Mouse (Mus musculus): ENCODE results near the gene Tead3. TPM values are rescaled to one million over a fixed set of nuclear protein-coding genes. Genes with fewer than 3 reads are reported as not detected.
"Not testable (repeated sequence)": the region's sequence is repeated elsewhere in the genome, so short reads cannot be mapped to it uniquely, and the experiment has no call there.

Gene Tead3
- total and polyA plus RNA-seq, 3 experiments = 0.42 TPM; not detected in 2

GRCm38 (mm10) chr17:28332113-28332914, 18.3 kb downstream of the Tead3 start (continued):
- TF ChIP-seq ELF1 (IDR thresholded peaks at IDR 0.05; ENCODE audit: low read depth, low read length) (no peak), EP300 (IDR thresholded peaks at IDR 0.05; ENCODE audit: low read length) (no peak), POLR2AphosphoS2 (IDR thresholded peaks at IDR 0.05; ENCODE audit: low read depth, low read length) (peak; percentile 77; the same call in 1 of the 2 replicates), MAFK (IDR thresholded peaks at IDR 0.05; ENCODE audit: insufficient replicate concordance, low read length) (no peak), CTCF (conservative IDR thresholded peaks at IDR 0.05 in 1 of 2, IDR thresholded peaks at IDR 0.05 in 1 of 2; ENCODE audit: low read depth in 2 of 2, low read length in 2 of 2) (no peak), CHD1 (IDR thresholded peaks at IDR 0.05; ENCODE audit: low read depth, low read length) (no peak), TBP (conservative IDR thresholded peaks at IDR 0.05; ENCODE audit: low read depth, low read length) (no peak), ZMIZ1 (IDR thresholded peaks at IDR 0.05; ENCODE audit: low read depth, low read length) (peak; percentile 70)

GRCm38 (mm10) chr17:28331241-28332112, 19.1 kb downstream of the Tead3 start:
- H3K27ac ChIP-seq (ENCODE audit: insufficient read depth, low read depth) = no peak overlapping the region
- peaks cover 26 to 41% of the 10 kb centered on the region in 2 experiments for H3K36me3 ChIP-seq (replicated peaks in 1 of 2; ENCODE audit: control insufficient read depth in 1 of 2, insufficient read depth in 1 of 2, low read length in 1 of 2)
- peak overlapping the region; percentile 12; the same call in 1 of the 2 replicates for H3K4me2 ChIP-seq (ENCODE audit: insufficient read depth, low read depth, poor library complexity, severe bottlenecking)
- peak overlapping the region in 1 of 3 experiments; percentile 38 for H3K4me3 ChIP-seq (replicated peaks in 1 of 3; ENCODE audit: low read depth in 2 of 3, low read length in 2 of 3, poor library complexity in 1 of 3)
- no peaks in the 10 kb centered on the region for H3K9me3 ChIP-seq (replicated peaks; ENCODE audit: low read length)
- H3K9ac ChIP-seq (ENCODE audit: insufficient read depth, low read depth) = no peak overlapping the region
- peaks cover 13 to 37% of the 10 kb centered on the region in 2 experiments for H3K4me1 ChIP-seq (ENCODE audit: control insufficient read depth in 1 of 2, insufficient read depth in 2 of 2)
- dilution Hi-C loops (cut with MboI; ENCODE audit: extremely low pct_ligation_motif_present, extremely low pct_unique_long_range_greater_than_20kb, low sequenced_read_pairs) (no loop called here), in situ Hi-C loops (cut with MboI; ENCODE audit: low pct_ligation_motif_present, low pct_unique_long_range_greater_than_20kb, low sequenced_read_pairs) (no loop called here)
- TF ChIP-seq UBTF (IDR thresholded peaks at IDR 0.05; ENCODE audit: low read depth, low read length) (no peak), BHLHE40 (IDR thresholded peaks at IDR 0.05; ENCODE audit: low read depth, low read length) (0 out of 2 replicates have a peak, but pooled peaks have one; percentile 5), POLR2A (IDR thresholded peaks at IDR 0.05; ENCODE audit: low read depth, low read length) (peak; percentile 58; the same call in 1 of the 2 replicates), RCOR1 (conservative IDR thresholded peaks at IDR 0.05; ENCODE audit: low read depth, low read length) (peak; percentile 13; the same call in 1 of the 2 replicates), IRF4 (IDR thresholded peaks at IDR 0.05; ENCODE audit: low read depth, low read length) (no peak), CHD2 (IDR thresholded peaks at IDR 0.05; ENCODE audit: low read length) (peak; percentile 77), POLR2AphosphoS2 (IDR thresholded peaks at IDR 0.05; ENCODE audit: low read depth, low read length) (peak; percentile 59; the same call in 1 of the 2 replicates)
- DNase-seq (ENCODE audit: extremely low read depth) = peak; percentile 43
- peaks cover 24% of the 10 kb centered on the region for H3K27me3 ChIP-seq (replicated peaks)
- H3K79me2 ChIP-seq (replicated peaks; ENCODE audit: control insufficient read depth, extremely low read depth, insufficient read depth, poor library complexity, severe bottlenecking) = peaks cover 15% of the 10 kb centered on the region

GRCm38 (mm10) chr17:28330590-28330989, 20.0 kb downstream of the Tead3 start:
- DNase-seq (ENCODE audit: extremely low read depth); H3K27ac ChIP-seq (ENCODE audit: insufficient read depth, low read depth); dilution Hi-C loops (cut with MboI; ENCODE audit: extremely low pct_ligation_motif_present, extremely low pct_unique_long_range_greater_than_20kb, low sequenced_read_pairs); H3K9me3 ChIP-seq (replicated peaks; ENCODE audit: low read length); in situ Hi-C loops (cut with MboI; ENCODE audit: low pct_ligation_motif_present, low pct_unique_long_range_greater_than_20kb, low sequenced_read_pairs): not testable (repeated sequence)
- Histone ChIP-seq H3K9ac (ENCODE audit: insufficient read depth, low read depth) (peak overlapping the region; percentile 10; the same call in 1 of the 2 replicates), H3K27me3 (replicated peaks) (peaks cover 18% of the 10 kb centered on the region), H3K4me1 (ENCODE audit: control insufficient read depth in 1 of 2, insufficient read depth in 2 of 2) (peaks cover 13 to 28% of the 10 kb centered on the region in 2 experiments), H3K36me3 (replicated peaks in 1 of 2; ENCODE audit: control insufficient read depth in 1 of 2, insufficient read depth in 1 of 2, low read length in 1 of 2) (peaks cover 30 to 50% of the 10 kb centered on the region in 2 experiments), H3K4me2 (ENCODE audit: insufficient read depth, low read depth, poor library complexity, severe bottlenecking) (peak overlapping the region; percentile 88; the same call in 1 of the 2 replicates), H3K4me3 (replicated peaks in 1 of 3; ENCODE audit: low read depth in 2 of 3, low read length in 2 of 3, poor library complexity in 1 of 3) (peak overlapping the region in 2 of 3 experiments; percentile 41 to 100), H3K79me2 (replicated peaks; ENCODE audit: control insufficient read depth, extremely low read depth, insufficient read depth, poor library complexity, severe bottlenecking) (peaks cover 15% of the 10 kb centered on the region)
